Mouse (Mus musculus) cerebellum, postnatal 25 days (tissue): ENCODE data around the gene Taok2.

Experiments
- DNase-seq, 2 experiments: peaks; one replicate each; pipeline ENCODE4 v3.0.0; 2021; ENCODE audit warnings: mixed read lengths in 2 of 2

Gene Taok2

GRCm38 (mm10) chr7:126869780-126870519, 14.6 kb downstream of the Taok2 start:
- DNase-seq: no peak

GRCm38 (mm10) chr7:126868003-126868402, 16.5 kb downstream of the Taok2 start:
- DNase-seq: no peak

- DNase-seq: no peak
Observed at GRCm38 (mm10) chr7:126867534-126867933, 17.0 kb downstream of the Taok2 start.

- DNase-seq: peak in 1 of 2 experiments; percentile 16
Observed at GRCm38 (mm10) chr7:126863791-126864190, 20.7 kb downstream of the Taok2 start.

GRCm38 (mm10) chr7:126862147-126862784, 22.2 kb downstream of the Taok2 start, which contains the start of gene Ino80e:
Gene Ino80e (minus strand): TSS chr7:126862377.
- DNase-seq: peak; percentile 96 to 97

GRCm38 (mm10) chr7:126861429-126862130, 22.9 kb downstream of the Taok2 start, which contains the start of gene Hirip3:
Gene Hirip3 (plus strand): TSS chr7:126861972.
- DNase-seq: peak; percentile 96 to 98

GRCm38 (mm10) chr7:126860987-126861386, 23.5 kb downstream of the Taok2 start:
- no peak for DNase-seq

- DNase-seq: no peak
Observed at GRCm38 (mm10) chr7:126856741-126857420, 27.6 kb downstream of the Taok2 start.

- DNase-seq: peak; percentile 58 to 61
Observed at GRCm38 (mm10) chr7:126855641-126856040, 28.9 kb downstream of the Taok2 start.

- peak in 1 of 2 experiments; percentile 8 for DNase-seq
Observed at GRCm38 (mm10) chr7:126853454-126853853, 31.0 kb downstream of the Taok2 start.

GRCm38 (mm10) chr7:126851192-126851591, 33.3 kb downstream of the Taok2 start:
- peak in 1 of 2 experiments; percentile 8 for DNase-seq

- DNase-seq: no peak
Observed at GRCm38 (mm10) chr7:126850161-126850560, 34.3 kb downstream of the Taok2 start.

GRCm38 (mm10) chr7:126848794-126849193, 35.7 kb downstream of the Taok2 start:
- peak; percentile 14 to 17 for DNase-seq

- peak; percentile 38 to 48 for DNase-seq
Observed at GRCm38 (mm10) chr7:126847421-126848398, 36.8 kb downstream of the Taok2 start.

- no peak for DNase-seq
Observed at GRCm38 (mm10) chr7:126847116-126847420, 37.4 kb downstream of the Taok2 start, which contains the start of gene Doc2a. Gene Doc2a (plus strand): TSS chr7:126847416.

- DNase-seq: no peak
Observed at GRCm38 (mm10) chr7:126845516-126845915, 39.0 kb downstream of the Taok2 start.

GRCm38 (mm10) chr7:126843276-126843675, 41.2 kb downstream of the Taok2 start:
- no peak for DNase-seq

- DNase-seq: no peak
Observed at GRCm38 (mm10) chr7:126833294-126833693, 51.2 kb downstream of the Taok2 start.

GRCm38 (mm10) chr7:126832036-126832598, 52.4 kb downstream of the Taok2 start:
- peak; percentile 89 to 92 for DNase-seq

- no peak for DNase-seq
Observed at GRCm38 (mm10) chr7:126831539-126831938, 53.0 kb downstream of the Taok2 start, which contains the start of gene 4930451I11Rik. Gene 4930451I11Rik (minus strand): TSS chr7:126831639.

GRCm38 (mm10) chr7:126825952-126826351, 58.6 kb downstream of the Taok2 start:
- no peak for DNase-seq
